Mouse (Mus musculus): ENCODE measurements around the gene Prss36. TPM values are rescaled to one million over a fixed set of nuclear protein-coding genes. Genes with fewer than 3 reads are reported as not detected.
A peak's percentile ranks its signal among the peaks of the same experiment; 100 is the strongest.
"Not testable (repeated sequence)": the region's sequence is repeated elsewhere in the genome, so short reads cannot be mapped to it uniquely, and the experiment has no call there.

Gene Prss36
- total and polyA plus RNA-seq, 3 experiments, result 0.76 to 8.9 (median 4.0) TPM

- H3K9me3 ChIP-seq (replicated peaks), result no peaks in the 10 kb centered on the region
- peaks cover 23% of the 10 kb centered on the region for H3K36me3 ChIP-seq (replicated peaks)
- no peak overlapping the region for H3K4me3 ChIP-seq (ENCODE audit: low read depth, low read length)
- no peaks in the 10 kb centered on the region for H3K27me3 ChIP-seq (ENCODE audit: insufficient read depth, low read length)
- ATAC-seq (ENCODE audit: extremely low read depth, insufficient number of reproducible peaks, low FRiP score, poor library complexity, severe bottlenecking) (no peak), DNase-seq (ENCODE audit: low spot score) (no peak)
- TF ChIP-seq TAL1 (conservative IDR thresholded peaks at IDR 0.05; ENCODE audit: low read depth, low read length), result no peak
- no peak for TF ChIP-seq GATA1 (IDR thresholded peaks at IDR 0.05; ENCODE audit: borderline replicate concordance, low read length)
- no peak for TF ChIP-seq POLR2AphosphoS5 (IDR thresholded peaks at IDR 0.05; ENCODE audit: insufficient replicate concordance, low read depth, low read length)
- no peak for TF ChIP-seq GATA2 (IDR thresholded peaks at IDR 0.05; ENCODE audit: borderline replicate concordance, low read depth, low read length)
- no peak for TF ChIP-seq CTCF (IDR thresholded peaks at IDR 0.05; ENCODE audit: low read depth, low read length)
- H3K4me1 ChIP-seq (ENCODE audit: insufficient read depth, low read depth, low read length), result peaks cover 58% of the 10 kb centered on the region
These were observed 44.8 kb downstream of the Prss36 start for GRCm38 (mm10) chr7:127901772-127902171.

DNA sequence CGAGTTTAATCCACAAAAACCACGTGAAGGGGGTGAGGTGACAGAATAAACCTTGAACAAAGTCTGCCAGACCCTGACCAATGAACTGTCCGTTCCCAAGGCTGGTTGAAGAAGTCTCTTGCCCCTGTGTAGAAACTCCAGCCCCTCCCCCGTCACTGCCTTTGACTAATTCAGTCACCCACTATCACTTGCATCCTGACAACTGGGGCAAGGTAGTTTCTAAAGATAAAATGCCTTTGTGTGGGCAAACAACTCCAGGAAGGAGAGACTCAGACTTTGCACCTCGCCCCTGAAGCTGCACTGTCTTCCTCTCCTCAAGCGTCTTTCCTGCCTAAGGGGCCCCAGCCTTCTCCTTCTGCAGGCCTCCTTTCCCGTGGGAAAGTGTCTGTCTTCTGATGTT is 46.5 kb downstream of the Prss36 start:
- no peak overlapping the region for H3K4me3 ChIP-seq (ENCODE audit: low read depth, low read length)
- ATAC-seq (ENCODE audit: extremely low read depth, insufficient number of reproducible peaks, low FRiP score, poor library complexity, severe bottlenecking) (no peak), DNase-seq (ENCODE audit: low spot score) (no peak)
- H3K4me1 ChIP-seq (ENCODE audit: insufficient read depth, low read depth, low read length), result peaks cover 59% of the 10 kb centered on the region
- peaks cover 5% of the 10 kb centered on the region for H3K36me3 ChIP-seq (replicated peaks)
- TF ChIP-seq GATA2 (IDR thresholded peaks at IDR 0.05; ENCODE audit: borderline replicate concordance, low read depth, low read length) (no peak), TAL1 (conservative IDR thresholded peaks at IDR 0.05; ENCODE audit: low read depth, low read length) (no peak), POLR2AphosphoS5 (IDR thresholded peaks at IDR 0.05; ENCODE audit: insufficient replicate concordance, low read depth, low read length) (no peak), CTCF (IDR thresholded peaks at IDR 0.05; ENCODE audit: low read depth, low read length) (no peak), GATA1 (IDR thresholded peaks at IDR 0.05; ENCODE audit: borderline replicate concordance, low read length) (no peak)
- H3K27me3 ChIP-seq (ENCODE audit: insufficient read depth, low read length), result no peaks in the 10 kb centered on the region
- H3K9me3 ChIP-seq (replicated peaks), result no peaks in the 10 kb centered on the region

DNA sequence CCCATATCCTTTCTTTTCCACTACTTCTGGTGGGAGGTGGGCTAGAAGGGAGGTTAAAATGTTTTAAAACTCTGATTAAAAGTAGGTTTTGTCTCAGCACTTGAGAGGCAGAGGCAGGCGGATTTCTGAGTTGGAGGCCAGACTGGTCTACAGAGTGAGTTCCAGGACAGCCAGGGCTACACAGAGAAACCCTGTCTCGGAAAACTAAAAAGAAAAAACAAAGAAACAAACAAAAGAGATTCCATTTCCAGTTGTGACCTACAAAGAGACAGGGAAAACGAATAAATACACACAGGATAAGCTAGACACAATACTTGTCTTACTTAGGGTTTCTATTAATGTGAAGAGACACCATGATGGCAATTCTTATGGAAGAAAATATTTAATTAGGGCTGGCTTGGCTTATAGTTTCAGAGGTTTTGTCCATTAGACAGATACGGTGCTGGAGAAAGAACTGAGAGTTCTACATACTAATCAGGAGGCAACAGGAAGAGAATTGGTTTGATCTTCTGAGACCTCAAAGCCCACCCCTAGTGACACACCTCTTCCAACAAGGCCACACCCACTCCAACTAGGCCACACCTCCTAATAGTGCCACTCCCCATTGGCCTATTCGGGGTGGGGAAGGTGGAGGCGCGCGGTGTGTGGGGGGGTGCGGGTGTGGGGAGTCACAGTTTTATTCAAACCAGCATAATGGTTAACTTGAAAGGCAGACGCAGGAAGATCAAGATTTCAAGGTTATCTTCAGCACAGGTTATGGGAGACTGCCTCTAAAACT is 48.2 kb downstream of the Prss36 start:
- DNase-seq (ENCODE audit: low spot score) (no peak), ATAC-seq (ENCODE audit: extremely low read depth, insufficient number of reproducible peaks, low FRiP score, poor library complexity, severe bottlenecking) (no peak)
- TF ChIP-seq GATA1 (IDR thresholded peaks at IDR 0.05; ENCODE audit: borderline replicate concordance, low read length), result no peak
- no peak for TF ChIP-seq CTCF (IDR thresholded peaks at IDR 0.05; ENCODE audit: low read depth, low read length)
- no peak for TF ChIP-seq GATA2 (IDR thresholded peaks at IDR 0.05; ENCODE audit: borderline replicate concordance, low read depth, low read length)
- no peaks in the 10 kb centered on the region for H3K9me3 ChIP-seq (replicated peaks)
- peaks cover 11% of the 10 kb centered on the region for H3K36me3 ChIP-seq (replicated peaks)
- no peak overlapping the region; the same call in 1 of the 2 replicates for H3K4me3 ChIP-seq (ENCODE audit: low read depth, low read length)
- H3K27me3 ChIP-seq (ENCODE audit: insufficient read depth, low read length), result no peaks in the 10 kb centered on the region
- H3K4me1 ChIP-seq (ENCODE audit: insufficient read depth, low read depth, low read length), result peaks cover 59% of the 10 kb centered on the region

DNA sequence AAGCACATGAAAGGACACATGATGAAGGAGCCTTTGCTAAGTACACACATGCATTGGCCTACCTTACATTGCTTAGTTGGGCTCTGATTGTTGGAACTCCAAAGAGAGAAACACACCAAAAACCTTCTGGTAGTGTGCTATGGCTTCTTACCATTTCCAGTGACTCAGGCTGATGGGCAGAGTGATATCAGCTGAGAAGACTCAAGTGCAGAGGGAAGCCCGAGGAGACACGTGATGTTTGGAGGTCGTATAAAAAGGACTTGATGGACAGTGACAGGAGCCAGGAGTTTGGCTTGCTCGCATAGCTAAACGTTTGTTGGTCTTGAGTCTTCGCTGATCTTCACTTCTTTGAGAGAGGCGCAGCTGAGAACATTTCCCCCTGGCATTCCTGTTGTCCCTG is 49.0 kb downstream of the Prss36 start:
- no peaks in the 10 kb centered on the region for H3K27me3 ChIP-seq (ENCODE audit: insufficient read depth, low read length)
- no peaks in the 10 kb centered on the region for H3K9me3 ChIP-seq (replicated peaks)
- peaks cover 19% of the 10 kb centered on the region for H3K36me3 ChIP-seq (replicated peaks)
- DNase-seq (ENCODE audit: low spot score) (no peak), ATAC-seq (ENCODE audit: extremely low read depth, insufficient number of reproducible peaks, low FRiP score, poor library complexity, severe bottlenecking) (no peak)
- H3K4me1 ChIP-seq (ENCODE audit: insufficient read depth, low read depth, low read length), result peaks cover 59% of the 10 kb centered on the region
- TF ChIP-seq CTCF (IDR thresholded peaks at IDR 0.05; ENCODE audit: low read depth, low read length) (no peak), TAL1 (conservative IDR thresholded peaks at IDR 0.05; ENCODE audit: low read depth, low read length) (no peak), GATA1 (IDR thresholded peaks at IDR 0.05; ENCODE audit: borderline replicate concordance, low read length) (no peak), GATA2 (IDR thresholded peaks at IDR 0.05; ENCODE audit: borderline replicate concordance, low read depth, low read length) (no peak), POLR2AphosphoS5 (IDR thresholded peaks at IDR 0.05; ENCODE audit: insufficient replicate concordance, low read depth, low read length) (no peak)
- H3K4me3 ChIP-seq (ENCODE audit: low read depth, low read length), result no peak overlapping the region

DNA sequence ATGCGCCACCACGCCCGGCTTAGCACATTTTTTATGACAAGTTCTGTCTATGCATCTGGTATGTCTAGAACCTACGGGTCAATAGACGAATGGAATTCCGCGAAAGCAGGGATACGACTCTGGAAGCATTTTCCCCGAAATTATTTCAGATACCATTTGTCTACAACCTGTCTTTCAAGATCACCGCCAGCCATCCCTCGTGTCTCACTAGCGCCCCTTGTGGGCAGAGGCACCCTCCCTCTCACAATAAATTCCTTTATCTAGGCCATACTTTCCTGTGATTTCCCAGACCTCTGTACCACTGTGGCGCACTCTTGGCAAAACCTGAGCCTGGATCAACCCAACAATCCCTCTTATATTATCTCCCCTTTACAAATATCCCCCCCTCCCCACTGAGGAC is 50.1 kb downstream of the Prss36 start:
- H3K4me3 ChIP-seq (ENCODE audit: low read depth, low read length), result no peak overlapping the region; the same call in 1 of the 2 replicates
- peak; percentile 50 for DNase-seq (ENCODE audit: low spot score)
- no peak for ATAC-seq (ENCODE audit: extremely low read depth, insufficient number of reproducible peaks, low FRiP score, poor library complexity, severe bottlenecking)
- H3K27me3 ChIP-seq (ENCODE audit: insufficient read depth, low read length), result no peaks in the 10 kb centered on the region
- peaks cover 59% of the 10 kb centered on the region for H3K4me1 ChIP-seq (ENCODE audit: insufficient read depth, low read depth, low read length)
- TF ChIP-seq POLR2AphosphoS5 (IDR thresholded peaks at IDR 0.05; ENCODE audit: insufficient replicate concordance, low read depth, low read length) (no peak), CTCF (IDR thresholded peaks at IDR 0.05; ENCODE audit: low read depth, low read length) (peak; percentile 77)
- peaks cover 31% of the 10 kb centered on the region for H3K36me3 ChIP-seq (replicated peaks)
- no peaks in the 10 kb centered on the region for H3K9me3 ChIP-seq (replicated peaks)

GRCm38 (mm10) chr7:127895891-127896290 is 50.6 kb downstream of the Prss36 start:
- peaks cover 59% of the 10 kb centered on the region for H3K4me1 ChIP-seq (ENCODE audit: insufficient read depth, low read depth, low read length)
- DNase-seq (ENCODE audit: low spot score); ATAC-seq (ENCODE audit: extremely low read depth, insufficient number of reproducible peaks, low FRiP score, poor library complexity, severe bottlenecking); H3K9me3 ChIP-seq (replicated peaks); H3K27me3 ChIP-seq (ENCODE audit: insufficient read depth, low read length): not testable (repeated sequence)
- peak overlapping the region; percentile 78; the same call in 1 of the 2 replicates for H3K4me3 ChIP-seq (ENCODE audit: low read depth, low read length)
- peaks cover 36% of the 10 kb centered on the region for H3K36me3 ChIP-seq (replicated peaks)

- Histone ChIP-seq H3K4me1 (ENCODE audit: insufficient read depth, low read depth, low read length) (peaks cover 54% of the 10 kb centered on the region), H3K4me3 (ENCODE audit: low read depth, low read length) (peak within 1 kb of the TSS; percentile 78), H3K36me3 (replicated peaks) (peaks cover 40% of the 10 kb centered on the region), H3K9me3 (replicated peaks) (no peaks in the 10 kb centered on the region), H3K27me3 (ENCODE audit: insufficient read depth, low read length) (no peaks in the 10 kb centered on the region)
- TF ChIP-seq GATA2 (IDR thresholded peaks at IDR 0.05; ENCODE audit: borderline replicate concordance, low read depth, low read length) (no peak), TAL1 (conservative IDR thresholded peaks at IDR 0.05; ENCODE audit: low read depth, low read length) (no peak), POLR2AphosphoS5 (IDR thresholded peaks at IDR 0.05; ENCODE audit: insufficient replicate concordance, low read depth, low read length) (no peak), CTCF (IDR thresholded peaks at IDR 0.05; ENCODE audit: low read depth, low read length) (no peak)
- peak; percentile 95 for DNase-seq (ENCODE audit: low spot score)
- ATAC-seq (ENCODE audit: extremely low read depth, insufficient number of reproducible peaks, low FRiP score, poor library complexity, severe bottlenecking), result peak; percentile 98
These were observed 51.1 kb downstream of the Prss36 start, which contains the start of the genes Gm21974 and Vkorc1 for GRCm38 (mm10) chr7:127895442-127895841. Gene Gm21974, minus strand, starts transcription at chr7:127895454. Gene Vkorc1, minus strand, starts transcription at chr7:127895617.

All from G1E (cell line).